Mouse (Mus musculus) embryonic facial prominence, embryonic 14.5 days (tissue): ENCODE data around the gene Clic3. TPM values are rescaled to one million over a fixed set of nuclear protein-coding genes. Genes with fewer than 3 reads are reported as not detected.

Experiments
- microRNA-seq: library from miRNA; unstranded; fragments of <30 nt; microRNA quantifications from one replicate; pipeline ENCODE4, GENCODE M21; 2016; ENCODE audit warnings: borderline number of aligned reads
- polyA plus RNA-seq: library from polyadenylated mRNA; unstranded; fragments of >200 nt; fragmentation: Nextera tagmentation; extraction: Ambion mirVana; gene quantifications from 2 replicates; pipeline ENCODE4 v1.2.1, GENCODE M21; 2014

The Clic3 gene
- polyA plus RNA-seq, 1 experiment from 2014 or later, result 22.7 TPM

Small RNAs within 50 kb of the gene (microRNA-seq; reads per million reads assigned to microRNA genes)
- not detected for gene Mir3087

Other genes with a start within 250 kb of the Clic3 start
- 76.8 and 94.4 TPM in 2 replicates for gene Nelfb, start 245.3 kb upstream of the Clic3 start, polyA plus RNA-seq
- gene Stpg3, start 242.2 kb upstream of the Clic3 start, polyA plus RNA-seq, result not detected in 2 replicates
- gene Fam166a, start 238.1 kb upstream of the Clic3 start, polyA plus RNA-seq, result not detected in 2 replicates
- 429 and 461 TPM in 2 replicates for gene Tubb4b, start 232.1 kb upstream of the Clic3 start, polyA plus RNA-seq
- gene Slc34a3, start 222.5 kb upstream of the Clic3 start, polyA plus RNA-seq, result not detected in 2 replicates
- not detected in 2 replicates for gene Rnf224, start 220.1 kb upstream of the Clic3 start, polyA plus RNA-seq
- 11.8 and 16.3 TPM in 2 replicates for gene Rnf208, start 214.6 kb upstream of the Clic3 start, polyA plus RNA-seq
- 3.2 and 10.2 TPM in 2 replicates for gene Cysrt1, start 214.4 kb upstream of the Clic3 start, polyA plus RNA-seq
- gene AL732309.1, start 210.0 kb upstream of the Clic3 start, polyA plus RNA-seq, result 4.5 and 6.1 TPM in 2 replicates
- gene Tmem203, start 201.4 kb upstream of the Clic3 start, polyA plus RNA-seq, result 16.1 and 16.6 TPM in 2 replicates
- 4.6 and 5.1 TPM in 2 replicates for gene Tprn, start 194.2 kb upstream of the Clic3 start, polyA plus RNA-seq
- 227 and 240 TPM in 2 replicates for gene Ssna1, start 184.4 kb upstream of the Clic3 start, polyA plus RNA-seq
- gene Anapc2, start 184.4 kb upstream of the Clic3 start, polyA plus RNA-seq, result 104 and 113 TPM in 2 replicates
- not detected in 2 replicates for gene Tmem210, start 168.7 kb upstream of the Clic3 start, polyA plus RNA-seq
- gene Lrrc26, start 166.9 kb upstream of the Clic3 start, polyA plus RNA-seq, result 2.3 and 5.1 TPM in 2 replicates
- gene Grin1, start 137.7 kb upstream of the Clic3 start, polyA plus RNA-seq, result 1.7 and 1.8 TPM in 2 replicates
- gene Man1b1, start 124.5 kb upstream of the Clic3 start, polyA plus RNA-seq, result 74.7 and 75.0 TPM in 2 replicates
- 19.7 and 23.8 TPM in 2 replicates for gene Dpp7, start 100.5 kb upstream of the Clic3 start, polyA plus RNA-seq
- 20.8 and 20.9 TPM in 2 replicates for gene Uap1l1, start 91.2 kb upstream of the Clic3 start, polyA plus RNA-seq
- gene Sapcd2, start 84.5 kb upstream of the Clic3 start, polyA plus RNA-seq, result 21.4 and 29.3 TPM in 2 replicates
- gene Entpd2, start 61.0 kb upstream of the Clic3 start, polyA plus RNA-seq, result 11.3 and 12.9 TPM in 2 replicates
- 75.1 TPM in 2 replicates for gene Npdc1, start 57.5 kb upstream of the Clic3 start, polyA plus RNA-seq
- gene Fut7, start 33.6 kb upstream of the Clic3 start, polyA plus RNA-seq, result 0.10 and 0.11 TPM in 2 replicates
- 6.4 and 6.9 TPM in 2 replicates for gene Abca2, start 28.1 kb upstream of the Clic3 start, polyA plus RNA-seq
- 39.3 and 41.7 TPM in 2 replicates for gene Paxx, start 4.3 kb downstream of the Clic3 start, polyA plus RNA-seq
- 156 and 191 TPM in 2 replicates for gene Ptgds, start 13.2 kb downstream of the Clic3 start, polyA plus RNA-seq
- not detected in 2 replicates for gene Lcn12, start 37.1 kb downstream of the Clic3 start, polyA plus RNA-seq
- 56.9 and 73.6 TPM in 2 replicates for gene Fbxw5, start 43.9 kb downstream of the Clic3 start, polyA plus RNA-seq
- gene C8g, start 44.9 kb downstream of the Clic3 start, polyA plus RNA-seq, result 5.0 and 5.1 TPM in 2 replicates
- gene Traf2, start 90.1 kb downstream of the Clic3 start, polyA plus RNA-seq, result 30.0 and 33.9 TPM in 2 replicates
- 312 and 318 TPM in 2 replicates for gene Edf1, start 101.0 kb downstream of the Clic3 start, polyA plus RNA-seq
- 1.4 and 1.7 TPM in 2 replicates for gene Mamdc4, start 118.0 kb downstream of the Clic3 start, polyA plus RNA-seq
- gene Phpt1, start 118.4 kb downstream of the Clic3 start, polyA plus RNA-seq, result 148 and 160 TPM in 2 replicates
- 0.40 and 1.4 TPM in 2 replicates for gene Ajm1, start 124.9 kb downstream of the Clic3 start, polyA plus RNA-seq
- 64.4 and 71.9 TPM in 2 replicates for gene Rabl6, start 151.7 kb downstream of the Clic3 start, polyA plus RNA-seq
- gene Ccdc183, start 160.8 kb downstream of the Clic3 start, polyA plus RNA-seq, result 0.33 and 0.41 TPM in 2 replicates
- gene Tmem141, start 165.2 kb downstream of the Clic3 start, polyA plus RNA-seq, result 22.9 and 33.0 TPM in 2 replicates
- 2.8 and 4.9 TPM in 2 replicates for gene Fcna, start 171.2 kb downstream of the Clic3 start, polyA plus RNA-seq
- gene Lcn8, start 196.3 kb downstream of the Clic3 start, polyA plus RNA-seq, result not detected in 2 replicates
- not detected in 2 replicates for gene Lcn5, start 201.1 kb downstream of the Clic3 start, polyA plus RNA-seq
- not detected in 2 replicates for gene Lcn6, start 219.9 kb downstream of the Clic3 start, polyA plus RNA-seq
- not detected in 2 replicates for gene Lcn10, start 225.9 kb downstream of the Clic3 start, polyA plus RNA-seq
- gene Obp2a, start 243.2 kb downstream of the Clic3 start, polyA plus RNA-seq, result not detected in 2 replicates
- gene Bmyc, start 249.9 kb downstream of the Clic3 start, polyA plus RNA-seq, result 82.5 and 82.9 TPM in 2 replicates